Mouse (Mus musculus) lung, postnatal 0 days (tissue): ENCODE results near the gene Slc13a4.

Experiments used
- CTCF ChIP-seq: IDR thresholded peaks from 2 replicates; pipeline ENCODE4 v1.5.1; 2016; ENCODE audit warnings: antibody characterized with exemption, mild to moderate bottlenecking
- EP300 ChIP-seq: IDR thresholded peaks from 2 replicates; pipeline ENCODE4 v1.6.1; 2016; ENCODE audit warnings: antibody characterized with exemption, mild to moderate bottlenecking, control low read depth

- TF ChIP-seq CTCF (no peak), EP300 (no peak)
Measured at GRCm38 (mm10) chr6:35268711-35269110, 39.2 kb downstream of the Slc13a4 start.
